Mouse (Mus musculus): ENCODE results near the gene Krt20.
A peak's percentile ranks its signal among the peaks of the same experiment; 100 is the strongest.

Gene Krt20

GRCm38 (mm10) chr11:99437972-99438371 is at the start of gene Krt20:
TSS of gene Krt20 (minus strand) at chr11:99438150.
- DNase-seq (ENCODE audit: low spot score) = no peak

- no peak for DNase-seq (ENCODE audit: low spot score)
These were observed 37.0 kb upstream of the Krt20 start for GRCm38 (mm10) chr11:99474981-99475380.

GRCm38 (mm10) chr11:99473433-99473832 is 35.5 kb upstream of the Krt20 start:
- DNase-seq (ENCODE audit: low spot score) = no peak

- no peak for DNase-seq (ENCODE audit: low spot score)
These were observed 34.5 kb upstream of the Krt20 start for GRCm38 (mm10) chr11:99472405-99472804.

- no peak for DNase-seq (ENCODE audit: low spot score)
These were observed 34.0 kb upstream of the Krt20 start for GRCm38 (mm10) chr11:99471946-99472345.

GRCm38 (mm10) chr11:99469228-99469627 is 31.3 kb upstream of the Krt20 start:
- DNase-seq (ENCODE audit: low spot score) = no peak

GRCm38 (mm10) chr11:99468566-99468965 is 30.6 kb upstream of the Krt20 start:
- no peak for DNase-seq (ENCODE audit: low spot score)

GRCm38 (mm10) chr11:99466316-99466715 is 28.4 kb upstream of the Krt20 start:
- DNase-seq (ENCODE audit: low spot score) = no peak

GRCm38 (mm10) chr11:99464836-99465235 is 26.9 kb upstream of the Krt20 start:
- DNase-seq (ENCODE audit: low spot score) = peak; percentile 49

- DNase-seq (ENCODE audit: low spot score) = peak; percentile 22
These were observed 25.2 kb upstream of the Krt20 start for GRCm38 (mm10) chr11:99463155-99463554.

- DNase-seq (ENCODE audit: low spot score) = no peak
These were observed 23.8 kb upstream of the Krt20 start for GRCm38 (mm10) chr11:99461736-99462135.

GRCm38 (mm10) chr11:99458887-99459286 is 20.9 kb upstream of the Krt20 start:
- DNase-seq (ENCODE audit: low spot score) = no peak

GRCm38 (mm10) chr11:99454759-99455158 is 16.8 kb upstream of the Krt20 start:
- DNase-seq (ENCODE audit: low spot score) = no peak

- DNase-seq (ENCODE audit: low spot score) = no peak
These were observed 16.1 kb upstream of the Krt20 start for GRCm38 (mm10) chr11:99454044-99454443.

- DNase-seq (ENCODE audit: low spot score) = no peak
These were observed 10.8 kb upstream of the Krt20 start for GRCm38 (mm10) chr11:99448769-99449168.

GRCm38 (mm10) chr11:99441220-99441619 is 3.3 kb upstream of the Krt20 start:
- no peak for DNase-seq (ENCODE audit: low spot score)

- no peak for DNase-seq (ENCODE audit: low spot score)
These were observed 1.5 kb upstream of the Krt20 start for GRCm38 (mm10) chr11:99439465-99439864.

- DNase-seq (ENCODE audit: low spot score) = no peak
These were observed 1.3 kb downstream of the Krt20 start for GRCm38 (mm10) chr11:99436625-99437024.

- no peak for DNase-seq (ENCODE audit: low spot score)
These were observed 7.3 kb downstream of the Krt20 start for GRCm38 (mm10) chr11:99430670-99431069.

GRCm38 (mm10) chr11:99422159-99422558 is 15.8 kb downstream of the Krt20 start, which contains the start of gene Krt12:
TSS of gene Krt12 (minus strand) at chr11:99422259.
- DNase-seq (ENCODE audit: low spot score) = no peak

- DNase-seq (ENCODE audit: low spot score) = no peak
These were observed 17.4 kb downstream of the Krt20 start for GRCm38 (mm10) chr11:99420586-99420985.

- no peak for DNase-seq (ENCODE audit: low spot score)
These were observed 20.1 kb downstream of the Krt20 start for GRCm38 (mm10) chr11:99417819-99418218.

- no peak for DNase-seq (ENCODE audit: low spot score)
These were observed 21.0 kb downstream of the Krt20 start for GRCm38 (mm10) chr11:99416902-99417301.

GRCm38 (mm10) chr11:99414463-99415147 is 23.3 kb downstream of the Krt20 start:
- DNase-seq (ENCODE audit: low spot score) = no peak
